Mouse (Mus musculus) gastrocnemius, postnatal 4 days (tissue): ENCODE data around the gene Ddx18. TPM values are rescaled to one million over a fixed set of nuclear protein-coding genes. Genes with fewer than 3 reads are reported as not detected.
A peak's percentile ranks its signal among the peaks of the same experiment; 100 is the strongest.

Experiments
- DNase-seq, 2 experiments: peaks; one replicate each; pipeline ENCODE4 v3.0.0; 2021 to 2022; ENCODE audit warnings: low spot score in 2 of 2, mixed read lengths in 2 of 2
- total RNA-seq, 2 experiments: library from RNA; stranded (reverse); gene quantifications; 2 replicates each; pipeline ENCODE4 v1.2.3; 2021

Ddx18 gene
- total RNA-seq, 2 experiments from 2014 or later = 26.6 to 27.2 TPM

GRCm38 (mm10) chr1:121527600-121528398, 40.0 kb downstream of the Ddx18 start:
- peak in 1 of 2 experiments; percentile 7 for DNase-seq

- DNase-seq = no peak
Measured at GRCm38 (mm10) chr1:121527061-121527460, 40.7 kb downstream of the Ddx18 start.

GRCm38 (mm10) chr1:121518609-121519008, 49.2 kb downstream of the Ddx18 start:
- DNase-seq = no peak

GRCm38 (mm10) chr1:121511966-121512365, 55.8 kb downstream of the Ddx18 start:
- DNase-seq = no peak

GRCm38 (mm10) chr1:121511186-121511585, 56.6 kb downstream of the Ddx18 start:
- no peak for DNase-seq

- DNase-seq = no peak
Measured at GRCm38 (mm10) chr1:121510420-121511140, 57.2 kb downstream of the Ddx18 start.

- DNase-seq = no peak
Measured at GRCm38 (mm10) chr1:121508729-121509128, 59.1 kb downstream of the Ddx18 start.

Other genes starting within 250 kb of the Ddx18 start
- 10 to 100 TPM; 33.9 to 37.3 TPM for gene Insig2, start 235.4 kb downstream of the Ddx18 start, total RNA-seq
- gene Ccdc93, start 136.9 kb downstream of the Ddx18 start, total RNA-seq = 10 to 100 TPM; 16.7 to 19.2 TPM
- gene Htr5b, start 39.5 kb downstream of the Ddx18 start, total RNA-seq = not detected